Mouse (Mus musculus) G1E (cell line): Measurements from ENCODE around the gene Epn2. TPM values are rescaled to one million over a fixed set of nuclear protein-coding genes. Genes with fewer than 3 reads are reported as not detected.

Experiments used
- ATAC-seq: 2 replicates; pipeline ENCODE4 v1.8.0; 2016; ENCODE audit warnings: mild to moderate bottlenecking; ENCODE audit not compliant: insufficient number of reproducible peaks, poor library complexity, low FRiP score, severe bottlenecking; ENCODE audit errors: extremely low read depth
- DNase-seq: peaks from one replicate; pipeline ENCODE4 v3.0.0; 2012; ENCODE audit warnings: low spot score
- H3K27me3 ChIP-seq: 2 replicates; pipeline ENCODE4 v1.6.1; 2012; ENCODE audit warnings: mild to moderate bottlenecking, low read length, inconsistent platforms; ENCODE audit not compliant: insufficient read depth
- H3K36me3 ChIP-seq: replicated peaks from 2 replicates; pipeline ENCODE3; 2012; ENCODE audit warnings: mild to moderate bottlenecking, inconsistent platforms
- H3K4me1 ChIP-seq: 2 replicates; pipeline ENCODE4 v1.6.1; 2012; ENCODE audit warnings: low read depth, low read length, inconsistent platforms, mixed read lengths; ENCODE audit not compliant: insufficient read depth
- H3K4me3 ChIP-seq: 2 replicates; pipeline ENCODE4 v1.5.1; 2012; ENCODE audit warnings: low read depth, mild to moderate bottlenecking, inconsistent platforms, low read length, moderate library complexity, mixed read lengths
- H3K9me3 ChIP-seq: replicated peaks from 2 replicates; pipeline ENCODE4 v1.6.1; 2012; ENCODE audit warnings: inconsistent platforms
- CTCF ChIP-seq: IDR thresholded peaks from 2 replicates; pipeline ENCODE4 v1.5.1; 2012; ENCODE audit warnings: low read depth, low read length, inconsistent platforms, mixed read lengths
- GATA1 ChIP-seq: IDR thresholded peaks from 2 replicates; pipeline ENCODE4 v1.6.1; 2012; ENCODE audit warnings: borderline replicate concordance, low read length, inconsistent platforms, mixed read lengths
- GATA2 ChIP-seq: IDR thresholded peaks from 2 replicates; pipeline ENCODE4 v1.6.1; 2012; ENCODE audit warnings: low read depth, low read length, inconsistent platforms, borderline replicate concordance
- POLR2AphosphoS5 ChIP-seq: IDR thresholded peaks from 2 replicates; pipeline ENCODE4 v1.6.1; 2012; ENCODE audit warnings: low read depth, low read length, inconsistent platforms; ENCODE audit not compliant: insufficient replicate concordance
- TAL1 ChIP-seq: conservative IDR thresholded peaks from 2 replicates; pipeline ENCODE4 v1.6.1; 2012; ENCODE audit warnings: low read depth, low read length, inconsistent platforms, mixed read lengths
- polyA plus RNA-seq: library from polyadenylated mRNA; stranded (reverse); fragments of >175 nt; gene quantifications from 2 replicates; pipeline ENCODE4 v1.2.3, GENCODE M21; 2012
- total RNA-seq, 2 experiments: library from RNA; stranded (forward) in 1 of 2; stranded (reverse) in 1 of 2; fragments of 200-1000 nt in 1 of 2; fragments of >200 nt in 1 of 2; fragmentation: Nextera tagmentation in 1 of 2; gene quantifications; 2 replicates each; pipeline ENCODE4 v1.2.3; 2014 to 2017

Epn2 gene
- total and polyA plus RNA-seq, 3 experiments, result 2.3 to 4.5 (median 2.6) TPM

DNA sequence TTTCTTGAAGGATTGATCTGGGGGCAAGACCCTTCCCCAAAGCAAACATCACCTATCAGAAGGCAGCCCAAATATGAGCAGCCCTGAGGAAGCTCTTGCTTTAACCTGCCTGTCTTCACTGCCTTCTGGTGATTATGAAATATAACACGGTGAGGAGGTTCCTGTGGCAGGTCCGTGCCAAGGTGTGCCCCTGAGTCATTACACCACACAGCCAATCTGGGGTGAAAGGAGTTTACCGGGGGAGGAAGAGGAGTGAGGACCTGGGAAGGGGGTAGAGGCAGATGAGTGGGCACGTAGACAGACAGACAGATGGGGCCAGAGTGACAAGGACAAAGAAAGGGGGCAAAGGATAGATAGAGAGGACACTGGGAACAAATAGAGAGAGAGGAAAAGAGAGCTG lies 105.9 kb downstream of the Epn2 start:
- TF ChIP-seq GATA1, result no peak
- TF ChIP-seq POLR2AphosphoS5, result no peak
- no peak for TF ChIP-seq TAL1
- TF ChIP-seq CTCF, result no peak
- TF ChIP-seq GATA2, result no peak
- no peaks in the 10 kb centered on the region for H3K36me3 ChIP-seq
- no peaks in the 10 kb centered on the region for H3K4me1 ChIP-seq
- peaks cover 13% of the 10 kb centered on the region for H3K27me3 ChIP-seq
- H3K9me3 ChIP-seq, result no peaks in the 10 kb centered on the region
- no peak for DNase-seq
- ATAC-seq, result no peak
- H3K4me3 ChIP-seq, result no peak overlapping the region

DNA sequence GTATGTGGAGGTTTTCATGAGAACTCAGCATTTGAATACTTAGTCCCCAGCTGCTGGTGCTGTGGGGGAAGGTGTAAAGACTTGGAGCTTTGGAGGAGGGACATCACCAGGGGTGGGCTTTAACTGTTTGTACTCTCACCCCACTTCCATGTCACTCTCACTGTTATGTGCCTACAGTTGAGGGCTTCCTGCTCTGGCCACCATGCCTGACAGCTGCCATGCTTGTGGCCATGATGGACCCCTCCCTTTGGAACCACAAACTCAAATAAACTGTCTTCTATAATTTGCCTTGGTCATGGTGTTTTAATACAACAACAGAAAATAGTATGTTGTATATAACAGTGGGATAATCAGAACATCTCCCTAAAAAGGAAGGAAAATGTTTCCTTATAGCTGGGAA lies 108.6 kb downstream of the Epn2 start:
- ATAC-seq (no peak), DNase-seq (no peak)
- H3K9me3 ChIP-seq, result no peaks in the 10 kb centered on the region
- no peaks in the 10 kb centered on the region for H3K36me3 ChIP-seq
- no peak overlapping the region for H3K4me3 ChIP-seq
- no peak for TF ChIP-seq CTCF
- TF ChIP-seq POLR2AphosphoS5, result no peak
- TF ChIP-seq TAL1, result no peak
- no peak for TF ChIP-seq GATA2
- no peaks in the 10 kb centered on the region for H3K4me1 ChIP-seq
- peaks cover 21% of the 10 kb centered on the region for H3K27me3 ChIP-seq

DNA sequence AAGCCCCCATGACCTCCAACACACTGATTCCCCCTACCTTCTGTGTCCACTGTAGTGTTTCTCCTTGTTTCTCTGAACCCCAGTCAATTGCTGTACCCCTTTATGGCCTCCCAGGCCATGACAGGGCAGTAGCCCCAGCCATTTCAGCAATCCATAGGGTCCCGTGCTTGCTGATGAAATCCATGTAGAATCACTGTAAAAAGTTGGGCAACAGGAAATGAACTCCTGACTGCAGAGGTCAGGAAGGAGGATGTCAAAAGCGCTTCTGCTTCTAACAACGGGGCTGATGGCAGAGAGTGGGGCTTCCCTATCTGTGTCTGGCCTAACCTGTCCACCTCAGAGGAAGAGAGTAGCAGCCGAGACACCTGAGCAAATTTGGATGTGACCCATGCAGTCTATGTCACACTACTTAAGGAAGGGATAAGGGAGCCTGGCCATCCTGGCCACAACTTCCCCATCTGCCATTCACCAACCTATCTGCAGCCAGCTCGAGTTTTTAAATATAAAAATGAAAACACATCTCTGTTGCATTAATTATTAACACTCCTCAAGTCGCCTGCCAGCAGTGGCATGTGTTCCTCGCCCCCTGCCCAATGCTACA lies 110.1 kb downstream of the Epn2 start:
- DNase-seq, result no peak
- Histone ChIP-seq H3K4me3 (no peak overlapping the region), H3K36me3 (no peaks in the 10 kb centered on the region), H3K27me3 (peaks cover 28% of the 10 kb centered on the region), H3K4me1 (no peaks in the 10 kb centered on the region), H3K9me3 (no peaks in the 10 kb centered on the region)
- ATAC-seq, result no peak
- TF ChIP-seq GATA1 (no peak), TAL1 (no peak), POLR2AphosphoS5 (no peak), CTCF (no peak), GATA2 (no peak)

DNA sequence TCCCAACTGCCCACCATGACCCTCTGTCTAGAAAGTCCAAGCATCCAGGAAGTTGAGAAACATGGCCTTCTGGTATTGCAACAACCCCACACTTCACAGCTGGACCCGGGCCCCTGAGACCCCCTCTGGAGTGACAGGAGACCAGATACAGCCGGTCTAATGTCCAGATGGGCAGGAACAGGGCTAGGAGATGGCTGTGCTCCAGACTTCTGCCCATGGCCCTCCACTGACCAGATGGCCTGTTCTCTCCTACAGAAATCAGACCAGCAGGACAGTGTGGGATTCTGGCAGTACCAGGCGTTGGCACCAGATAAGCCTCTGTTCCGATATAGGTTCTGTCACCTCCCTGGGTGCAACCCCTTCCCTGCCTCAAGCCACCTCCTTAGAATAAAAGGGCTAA lies 111.0 kb downstream of the Epn2 start:
- Histone ChIP-seq H3K27me3 (peaks cover 33% of the 10 kb centered on the region), H3K9me3 (no peaks in the 10 kb centered on the region), H3K4me1 (no peaks in the 10 kb centered on the region), H3K36me3 (no peaks in the 10 kb centered on the region), H3K4me3 (no peak overlapping the region)
- ATAC-seq (no peak), DNase-seq (no peak)
- TF ChIP-seq GATA1, result no peak
- TF ChIP-seq CTCF, result no peak
- TF ChIP-seq POLR2AphosphoS5, result no peak
- no peak for TF ChIP-seq GATA2
- no peak for TF ChIP-seq TAL1

Other genes starting within 250 kb of the Epn2 start
- gene Slc47a2, start 236.8 kb downstream of the Epn2 start, total RNA-seq (2014; fragmentation: Nextera tagmentation), result not detected in 2 replicates
- not detected in 2 replicates for gene Slc47a2, start 236.8 kb downstream of the Epn2 start, total RNA-seq (2017)
- gene Slc47a2, start 236.8 kb downstream of the Epn2 start, polyA plus RNA-seq, result not detected in 2 replicates
- not detected in 2 replicates for gene Slc47a1, start 201.3 kb downstream of the Epn2 start, total RNA-seq (2014; fragmentation: Nextera tagmentation)
- 0.11 TPM in 1 of 2 replicates, not detected in the other for gene Slc47a1, start 201.3 kb downstream of the Epn2 start, total RNA-seq (2017)
- gene Slc47a1, start 201.3 kb downstream of the Epn2 start, polyA plus RNA-seq, result not detected in 2 replicates
- gene Rnf112, start 125.6 kb downstream of the Epn2 start, total RNA-seq (2014; fragmentation: Nextera tagmentation), result not detected in 2 replicates
- gene Rnf112, start 125.6 kb downstream of the Epn2 start, total RNA-seq (2017), result 0.06 and 0.16 TPM in 2 replicates
- gene Rnf112, start 125.6 kb downstream of the Epn2 start, polyA plus RNA-seq, result not detected in 2 replicates
- not detected in 2 replicates for gene Mfap4, start 94.3 kb downstream of the Epn2 start, total RNA-seq (2014; fragmentation: Nextera tagmentation)
- 0.33 TPM in 1 of 2 replicates, not detected in the other for gene Mfap4, start 94.3 kb downstream of the Epn2 start, total RNA-seq (2017)
- gene Mfap4, start 94.3 kb downstream of the Epn2 start, polyA plus RNA-seq, result not detected in 2 replicates
- gene Mapk7, start 85.3 kb downstream of the Epn2 start, total RNA-seq (2014; fragmentation: Nextera tagmentation), result 12.4 and 13.7 TPM in 2 replicates
- gene Mapk7, start 85.3 kb downstream of the Epn2 start, total RNA-seq (2017), result 8.3 and 12.7 TPM in 2 replicates
- 32.3 and 33.1 TPM in 2 replicates for gene Mapk7, start 85.3 kb downstream of the Epn2 start, polyA plus RNA-seq
- 9.6 and 24.5 TPM in 2 replicates for gene B9d1, start 74.5 kb downstream of the Epn2 start, total RNA-seq (2014; fragmentation: Nextera tagmentation)
- gene B9d1, start 74.5 kb downstream of the Epn2 start, total RNA-seq (2017), result 11.2 and 22.8 TPM in 2 replicates
- 23.6 and 28.2 TPM in 2 replicates for gene B9d1, start 74.5 kb downstream of the Epn2 start, polyA plus RNA-seq
- 4.3 and 6.7 TPM in 2 replicates for gene Grap, start 73.6 kb upstream of the Epn2 start, total RNA-seq (2014; fragmentation: Nextera tagmentation)
- 7.2 and 12.3 TPM in 2 replicates for gene Grap, start 73.6 kb upstream of the Epn2 start, total RNA-seq (2017)
- 10.0 and 11.6 TPM in 2 replicates for gene Grap, start 73.6 kb upstream of the Epn2 start, polyA plus RNA-seq
- gene Fam83g, start 104.4 kb upstream of the Epn2 start, total RNA-seq (2014; fragmentation: Nextera tagmentation), result not detected in 2 replicates
- 0.05 TPM in 1 of 2 replicates, not detected in the other for gene Fam83g, start 104.4 kb upstream of the Epn2 start, total RNA-seq (2017)
- gene Fam83g, start 104.4 kb upstream of the Epn2 start, polyA plus RNA-seq, result not detected in 2 replicates
- not detected in 2 replicates for gene Slc5a10, start 141.1 kb upstream of the Epn2 start, total RNA-seq (2014; fragmentation: Nextera tagmentation)
- gene Slc5a10, start 141.1 kb upstream of the Epn2 start, total RNA-seq (2017), result not detected in 2 replicates
- not detected in 2 replicates for gene Slc5a10, start 141.1 kb upstream of the Epn2 start, polyA plus RNA-seq
- gene Prpsap2, start 182.4 kb upstream of the Epn2 start, total RNA-seq (2014; fragmentation: Nextera tagmentation), result 18.8 and 19.2 TPM in 2 replicates
- 16.8 and 18.7 TPM in 2 replicates for gene Prpsap2, start 182.4 kb upstream of the Epn2 start, total RNA-seq (2017)
- 7.2 and 8.7 TPM in 2 replicates for gene Prpsap2, start 182.4 kb upstream of the Epn2 start, polyA plus RNA-seq